Mouse (Mus musculus) CH12F3 (cell line): Measurements from ENCODE around the gene Ino80d.

Experiments
- in situ Hi-C: fragments of 300-500 bp; cut with MboI; formaldehyde crosslinking; loops from 2 replicates; pipeline ENCODE4 v1.14.3; 2020; ENCODE audit warnings: low sequenced_read_pairs

Gene Ino80d

GRCm38 (mm10) chr1:63110536-63111285 lies 3.8 kb downstream of the Ino80d start:
- in situ Hi-C loops = no loop called here

GRCm38 (mm10) chr1:63107614-63108327 lies 6.7 kb downstream of the Ino80d start:
- in situ Hi-C loops = no loop called here

- in situ Hi-C loops = no loop called here
These were observed 11.6 kb downstream of the Ino80d start for GRCm38 (mm10) chr1:63102758-63103451.

- in situ Hi-C loops = no loop called here
These were observed 14.3 kb downstream of the Ino80d start for GRCm38 (mm10) chr1:63100196-63100595.

- in situ Hi-C loops = no loop called here
These were observed 15.6 kb downstream of the Ino80d start for GRCm38 (mm10) chr1:63098831-63099230.

- in situ Hi-C loops = no loop called here
These were observed 18.4 kb downstream of the Ino80d start for GRCm38 (mm10) chr1:63096071-63096470.

- in situ Hi-C loops = no loop called here
These were observed 24.7 kb downstream of the Ino80d start for GRCm38 (mm10) chr1:63089795-63090194.

GRCm38 (mm10) chr1:63088614-63089013 lies 25.9 kb downstream of the Ino80d start:
- in situ Hi-C loops = no loop called here

GRCm38 (mm10) chr1:63080277-63080676 lies 34.2 kb downstream of the Ino80d start:
- in situ Hi-C loops = no loop called here

GRCm38 (mm10) chr1:63076383-63076782 lies 38.1 kb downstream of the Ino80d start:
- in situ Hi-C loops = no loop called here

- in situ Hi-C loops = no loop called here
These were observed 43.1 kb downstream of the Ino80d start for GRCm38 (mm10) chr1:63071379-63071778.

- in situ Hi-C loops = no loop called here
These were observed 56.1 kb downstream of the Ino80d start for GRCm38 (mm10) chr1:63058361-63058760.

GRCm38 (mm10) chr1:63057849-63058248 lies 56.6 kb downstream of the Ino80d start:
- in situ Hi-C loops = no loop called here

- in situ Hi-C loops = no loop called here
These were observed 57.1 kb downstream of the Ino80d start for GRCm38 (mm10) chr1:63057318-63057717.

- in situ Hi-C loops = no loop called here
These were observed 59.1 kb downstream of the Ino80d start for GRCm38 (mm10) chr1:63055386-63055785.

- in situ Hi-C loops = no loop called here
These were observed 63.6 kb downstream of the Ino80d start for GRCm38 (mm10) chr1:63050866-63051265.

GRCm38 (mm10) chr1:63049977-63050376 lies 64.5 kb downstream of the Ino80d start:
- in situ Hi-C loops = no loop called here

- in situ Hi-C loops = no loop called here
These were observed 66.5 kb downstream of the Ino80d start for GRCm38 (mm10) chr1:63047983-63048382.

- in situ Hi-C loops = no loop called here
These were observed 81.5 kb downstream of the Ino80d start for GRCm38 (mm10) chr1:63032929-63033328.

- in situ Hi-C loops = no loop called here
These were observed 94.6 kb downstream of the Ino80d start for GRCm38 (mm10) chr1:63019916-63020315.

GRCm38 (mm10) chr1:63005013-63005646 lies 109.3 kb downstream of the Ino80d start:
- in situ Hi-C loops = no loop called here
